Mouse (Mus musculus) cortical plate, adult 2 months (tissue): ENCODE measurements around the gene Adamts7. TPM values are rescaled to one million over a fixed set of nuclear protein-coding genes. Genes with fewer than 3 reads are reported as not detected.

ENCODE experiments used
- H3K27ac ChIP-seq: fragments of 200-500 bp; 2 replicates; pipeline ENCODE4 v1.5.1; 2012; ENCODE audit warnings: low read length, control low read depth, inconsistent platforms; ENCODE audit not compliant: insufficient read depth
- H3K4me1 ChIP-seq: fragments of 200-500 bp; 2 replicates; pipeline ENCODE4 v1.6.1; 2011; ENCODE audit warnings: low read length; ENCODE audit not compliant: control insufficient read depth, insufficient read depth
- H3K4me3 ChIP-seq: fragments of 200-500 bp; 2 replicates; pipeline ENCODE4 v1.5.1; 2011; ENCODE audit warnings: mild to moderate bottlenecking, low read length, control low read depth; ENCODE audit not compliant: insufficient read depth
- CTCF ChIP-seq: fragments of 200-500 bp; IDR thresholded peaks from 2 replicates; pipeline ENCODE4 v1.5.1; 2011; ENCODE audit warnings: mild to moderate bottlenecking, control low read depth, low read length; ENCODE audit not compliant: insufficient read depth; ENCODE audit errors: extremely low read depth
- POLR2A ChIP-seq: fragments of 200-500 bp; IDR thresholded peaks from 2 replicates; pipeline ENCODE4 v1.6.1; 2011; ENCODE audit warnings: mild to moderate bottlenecking, low read length, control low read depth; ENCODE audit not compliant: insufficient read depth; ENCODE audit errors: extremely low read depth
- polyA plus RNA-seq: library from polyadenylated mRNA; depleted of rRNA; stranded (reverse); fragments of >200 nt; gene quantifications from 2 replicates; pipeline ENCODE4 v1.2.3, GENCODE M21; 2012

Adamts7 gene
- polyA plus RNA-seq, 1 experiment: 0.61 TPM

DNA sequence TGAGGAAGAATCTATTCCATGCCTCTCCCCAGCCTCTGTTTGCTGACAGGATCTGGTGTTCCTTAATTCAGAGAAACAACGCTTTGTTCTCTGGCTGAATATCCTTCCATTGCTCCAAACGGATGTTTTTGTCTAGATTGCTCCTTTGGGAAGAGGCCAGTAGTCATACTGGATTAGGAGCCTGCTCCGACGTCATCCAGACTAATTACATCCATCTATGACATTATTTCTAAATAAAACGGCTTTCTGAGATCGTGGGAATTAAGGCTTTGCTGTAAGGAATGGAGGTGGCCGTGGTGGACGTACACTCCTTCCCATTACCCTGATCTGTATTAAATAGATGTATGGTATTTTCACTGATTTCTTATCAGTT, 38.0 kb upstream of the Adamts7 start:
- H3K27ac ChIP-seq: no peak overlapping the region
- H3K4me1 ChIP-seq: 0 out of 2 replicates have a peak, but pooled peaks cover 2% of the 10 kb centered on the region
- no peak overlapping the region for H3K4me3 ChIP-seq
- TF ChIP-seq CTCF: no peak
- no peak for TF ChIP-seq POLR2A

DNA sequence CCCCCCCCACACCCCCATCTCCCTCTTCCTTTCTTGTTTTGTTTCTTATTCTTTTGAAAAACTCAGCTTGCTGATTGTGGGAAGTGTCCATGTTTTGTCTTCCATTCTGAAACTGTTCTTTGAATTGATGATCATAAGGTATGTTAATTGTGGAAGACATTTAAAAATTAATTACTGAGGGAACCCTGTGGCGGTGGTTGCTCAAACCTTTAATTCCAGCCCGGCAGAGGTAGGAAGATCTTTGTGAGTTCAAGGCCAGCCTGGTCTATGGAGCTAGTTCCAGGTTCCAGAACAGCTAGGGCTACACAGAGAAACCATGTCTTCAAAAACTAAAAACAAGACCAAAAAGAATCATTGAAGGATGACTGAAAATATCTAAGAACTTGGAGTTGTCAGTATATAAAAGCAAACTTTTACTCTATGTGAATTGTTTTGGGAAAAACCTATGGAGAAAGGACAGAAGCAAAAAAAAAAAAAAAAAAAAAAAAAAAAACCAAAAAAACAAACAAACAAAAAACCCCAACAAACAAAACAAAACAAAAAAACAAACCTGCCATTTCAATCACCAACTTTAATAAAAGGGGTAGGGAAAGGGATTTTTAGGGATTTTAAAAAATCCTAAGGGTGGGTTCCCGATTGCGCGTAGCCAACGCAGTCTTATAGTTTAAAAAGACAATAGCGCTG, 37.3 kb upstream of the Adamts7 start:
- 0 out of 2 replicates have a peak, but pooled peaks cover 2% of the 10 kb centered on the region for H3K4me1 ChIP-seq
- no peak overlapping the region for H3K27ac ChIP-seq
- TF ChIP-seq POLR2A (no peak), CTCF (no peak)
- no peak overlapping the region; the same call in 1 of the 2 replicates for H3K4me3 ChIP-seq

DNA sequence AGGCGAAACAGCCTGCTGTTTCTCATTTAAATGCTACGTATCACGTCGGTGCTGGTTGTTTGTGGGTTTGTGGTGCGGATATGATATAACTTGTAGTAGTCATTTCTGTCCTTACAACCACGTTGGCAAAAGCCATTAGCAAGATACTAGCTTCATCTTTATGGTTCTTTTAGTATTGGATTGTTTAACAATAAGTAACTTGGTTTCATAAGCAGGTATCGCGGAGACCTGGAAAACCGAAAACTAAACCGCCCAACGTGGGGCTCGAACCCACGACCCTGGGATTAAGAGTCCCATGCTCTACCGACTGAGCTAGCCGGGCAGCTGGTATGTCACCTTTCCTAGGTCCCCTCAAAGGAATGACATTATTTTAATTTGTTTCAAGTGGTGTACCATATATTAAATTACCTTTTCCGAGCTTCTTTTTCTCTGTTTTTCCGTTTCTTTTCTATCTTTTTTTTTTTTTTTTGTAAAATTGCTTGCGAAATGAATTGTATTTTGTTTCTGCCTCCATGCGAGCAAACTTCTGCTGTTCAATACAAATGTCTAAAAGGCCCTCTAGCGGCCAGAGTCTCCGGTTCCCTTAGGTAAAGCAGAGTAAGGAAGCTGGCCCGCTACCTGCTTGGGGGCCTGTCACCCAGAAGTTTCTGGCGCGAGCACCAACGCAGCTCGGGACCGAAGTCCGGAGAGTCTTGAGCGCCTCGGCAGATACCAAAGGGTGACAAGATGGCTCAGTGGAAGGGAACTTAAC, 36.4 kb upstream of the Adamts7 start:
- H3K4me3 ChIP-seq: peak overlapping the region; percentile 27
- H3K4me1 ChIP-seq: 0 out of 2 replicates have a peak, but pooled peaks cover 2% of the 10 kb centered on the region
- H3K27ac ChIP-seq: no peak overlapping the region
- TF ChIP-seq CTCF (peak; percentile 42), POLR2A (no peak)

GRCm38 (mm10) chr9:90127146-90127545, 35.7 kb upstream of the Adamts7 start:
- TF ChIP-seq CTCF (no peak), POLR2A (no peak)
- Histone ChIP-seq H3K4me3 (no peak overlapping the region; the same call in 1 of the 2 replicates), H3K4me1 (0 out of 2 replicates have a peak, but pooled peaks cover 2% of the 10 kb centered on the region), H3K27ac (no peak overlapping the region)

DNA sequence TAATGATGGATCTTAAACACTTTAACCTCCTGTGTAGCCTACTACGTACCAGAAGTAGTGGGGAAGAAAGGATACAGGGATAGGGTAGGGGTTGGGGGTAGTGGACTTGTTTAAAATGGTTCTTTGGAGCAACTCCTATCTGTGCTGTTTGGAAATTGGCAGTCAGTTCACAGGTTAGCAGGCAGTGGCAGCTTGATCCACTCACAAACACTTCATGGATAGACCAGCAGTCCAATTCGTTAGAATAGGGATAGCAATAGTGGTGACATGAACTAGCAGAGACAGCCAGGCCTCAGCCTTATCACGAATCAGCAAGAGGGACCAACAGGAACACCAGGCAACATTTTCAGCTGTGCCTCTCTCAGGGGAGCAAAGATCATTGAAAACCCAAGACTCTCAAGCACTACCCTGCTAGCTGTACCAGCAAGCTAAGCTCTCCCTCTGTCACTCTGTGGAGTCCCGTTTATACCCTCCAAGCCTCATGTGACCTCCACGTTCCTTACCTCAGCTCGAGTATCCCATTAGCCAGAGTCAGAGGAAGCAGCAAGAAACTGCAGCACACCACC, 34.1 kb upstream of the Adamts7 start:
- H3K4me1 ChIP-seq: 0 out of 2 replicates have a peak, but pooled peaks cover 2% of the 10 kb centered on the region
- H3K27ac ChIP-seq: no peak overlapping the region
- TF ChIP-seq CTCF: no peak
- H3K4me3 ChIP-seq: no peak overlapping the region

GRCm38 (mm10) chr9:90133562-90134355, 29.1 kb upstream of the Adamts7 start:
- Histone ChIP-seq H3K4me1 (no peaks in the 10 kb centered on the region), H3K27ac (no peak overlapping the region), H3K4me3 (no peak overlapping the region)
- no peak for TF ChIP-seq CTCF
- no peak for TF ChIP-seq POLR2A

- TF ChIP-seq CTCF (no peak), POLR2A (no peak)
- H3K4me3 ChIP-seq: no peak overlapping the region
- H3K4me1 ChIP-seq: no peaks in the 10 kb centered on the region
- H3K27ac ChIP-seq: no peak overlapping the region
Measured at GRCm38 (mm10) chr9:90135466-90135865, 27.4 kb upstream of the Adamts7 start.

GRCm38 (mm10) chr9:90135963-90136677, 26.7 kb upstream of the Adamts7 start:
- no peaks in the 10 kb centered on the region for H3K4me1 ChIP-seq
- no peak overlapping the region for H3K4me3 ChIP-seq
- TF ChIP-seq CTCF (no peak), POLR2A (no peak)
- H3K27ac ChIP-seq: no peak overlapping the region

DNA sequence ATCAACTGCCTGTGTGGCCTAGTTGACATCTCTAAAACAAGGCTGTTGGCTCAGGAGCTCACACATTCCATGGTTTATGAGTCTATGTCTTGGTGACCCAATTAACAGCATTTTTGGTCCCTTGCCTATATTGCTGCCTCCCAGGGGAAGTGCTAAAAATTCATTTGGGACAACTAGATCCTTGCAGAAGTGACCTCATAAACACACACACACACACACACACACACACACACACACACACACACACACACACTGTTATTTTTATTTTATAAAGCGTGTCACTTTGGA, 26.2 kb upstream of the Adamts7 start:
- Histone ChIP-seq H3K4me3 (no peak overlapping the region), H3K27ac (no peak overlapping the region), H3K4me1 (no peaks in the 10 kb centered on the region)
- no peak for TF ChIP-seq CTCF
- no peak for TF ChIP-seq POLR2A

DNA sequence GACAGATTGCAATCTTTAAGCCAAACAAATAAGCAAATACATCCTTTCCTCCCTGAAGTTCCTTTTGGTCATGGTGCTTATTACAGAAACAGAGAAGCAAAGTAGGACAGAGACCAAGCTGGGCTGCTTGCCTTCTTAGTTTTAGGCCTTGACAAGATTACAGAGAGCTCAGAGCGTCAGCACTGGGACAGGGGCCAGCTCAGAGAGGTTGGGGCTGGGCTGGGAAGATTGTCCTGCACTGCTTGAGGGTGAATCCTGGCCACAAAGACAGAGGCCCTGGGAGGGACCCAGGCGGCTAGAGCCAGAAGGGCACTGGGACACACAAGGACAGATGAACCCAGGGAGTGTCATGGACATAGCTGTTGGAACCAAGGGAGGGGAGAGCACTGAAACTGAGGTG, 17.1 kb upstream of the Adamts7 start:
- no peak for TF ChIP-seq CTCF
- TF ChIP-seq POLR2A: no peak
- H3K4me3 ChIP-seq: no peak overlapping the region
- no peaks in the 10 kb centered on the region for H3K4me1 ChIP-seq
- H3K27ac ChIP-seq: no peak overlapping the region
